Mouse (Mus musculus) C2C12 (cell line): ENCODE measurements at regions not wholly inside any gene's neighbourhood (a gene's known extent, or its start where the extent isn't known, plus 50 kb on each side); places are given as distances from the start of the nearest gene placed in this dataset.

Source experiments
- CTCF ChIP-seq: IDR thresholded peaks from one replicate; pipeline ENCODE4 v1.5.1; 2011; ENCODE audit not compliant: control insufficient read depth, insufficient read depth, insufficient read length
- MYOG ChIP-seq: IDR thresholded peaks from one replicate; pipeline ENCODE4 v1.6.1; 2011; ENCODE audit not compliant: control insufficient read depth, insufficient read length; ENCODE audit errors: extremely low read depth

- TF ChIP-seq CTCF (no peak), MYOG (no peak)
Measured at GRCm38 (mm10) chr13:5740805-5741204, 120.5 kb upstream of the Klf6 start.
